Mouse (Mus musculus) thymus, postnatal 36 days (tissue): ENCODE results near the gene Cep57l1.

ENCODE experiments used
- DNase-seq, 2 experiments: peaks; one replicate each; pipeline ENCODE4 v3.0.0; 2022; ENCODE audit warnings: mixed read lengths in 2 of 2

Cep57l1 gene

DNA sequence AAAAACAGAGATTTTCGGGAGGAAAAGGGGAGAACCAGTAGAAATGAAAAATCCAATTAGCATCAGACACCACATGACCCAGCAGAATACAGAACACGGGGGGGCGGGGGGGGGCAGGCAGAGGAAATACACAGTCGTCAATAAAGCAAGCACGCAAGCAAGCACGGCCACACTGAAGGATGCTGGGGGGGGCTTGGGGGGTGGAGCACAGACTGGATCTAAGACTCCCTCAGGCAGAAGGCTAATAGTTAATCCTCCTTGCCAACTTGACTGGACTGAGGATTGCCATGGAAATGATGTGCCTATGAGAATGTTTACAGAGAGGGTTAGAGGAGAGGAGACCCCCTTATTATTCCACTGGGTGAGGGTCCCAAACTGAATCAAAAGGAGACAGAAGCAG is 74.3 kb downstream of the Cep57l1 start:
- no peak for DNase-seq

DNA sequence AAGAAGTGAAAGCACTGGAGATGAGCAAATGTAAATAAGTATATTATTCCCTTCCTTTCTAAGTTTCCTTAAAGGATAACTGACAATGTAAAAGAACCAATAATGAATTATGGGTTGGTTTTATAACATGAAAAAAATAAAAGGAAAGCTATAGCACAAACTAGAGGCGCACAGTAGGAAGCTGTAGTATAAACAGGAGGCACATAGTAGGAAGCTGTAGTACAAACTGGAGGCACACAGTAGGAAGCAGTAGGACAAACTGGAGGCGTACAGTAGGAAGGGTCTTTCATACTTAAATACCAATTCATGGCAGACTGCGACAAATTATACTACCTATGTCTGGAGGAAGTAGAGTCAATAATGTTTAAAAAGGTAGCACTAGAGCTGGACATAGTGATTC is 76.5 kb downstream of the Cep57l1 start:
- DNase-seq, result no peak

DNA sequence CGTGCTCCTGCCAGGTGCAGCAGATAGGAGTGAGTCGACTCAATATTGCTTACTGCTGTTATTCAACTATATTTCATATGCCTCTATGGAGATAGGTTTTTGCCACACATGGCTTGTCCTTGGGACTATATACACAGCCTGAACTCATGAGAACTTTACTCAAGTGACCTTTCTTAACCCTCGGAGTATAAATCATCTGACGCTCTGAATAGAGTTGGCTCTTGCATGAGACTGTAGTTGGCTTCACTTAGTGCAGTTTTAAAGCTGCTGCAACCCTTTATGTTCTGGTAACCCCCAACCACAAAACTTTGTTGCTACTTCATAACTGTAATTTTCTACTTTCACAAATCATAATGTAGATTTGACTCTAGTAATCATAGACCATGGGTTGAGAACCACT is 77.7 kb downstream of the Cep57l1 start:
- no peak for DNase-seq

DNA sequence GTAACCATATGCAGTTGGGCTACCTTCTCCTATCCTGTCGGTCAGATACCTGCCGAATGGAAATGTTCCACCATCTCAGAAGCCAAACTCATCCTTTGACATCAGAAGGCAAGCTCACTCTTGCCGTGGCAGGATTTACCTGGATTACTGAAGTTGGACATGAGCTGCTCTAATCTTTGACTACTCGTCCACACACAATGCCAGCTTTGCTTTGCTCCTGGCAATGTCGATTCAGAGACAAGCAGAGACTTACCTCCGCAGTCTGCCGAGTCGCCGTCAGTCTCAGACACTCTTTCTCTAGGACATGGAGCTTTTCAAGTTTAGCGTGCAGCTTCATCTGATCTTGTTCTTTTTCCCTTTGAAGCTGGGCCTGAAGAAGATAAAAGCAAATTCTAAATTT is 78.9 kb downstream of the Cep57l1 start:
- DNase-seq, result no peak

DNA sequence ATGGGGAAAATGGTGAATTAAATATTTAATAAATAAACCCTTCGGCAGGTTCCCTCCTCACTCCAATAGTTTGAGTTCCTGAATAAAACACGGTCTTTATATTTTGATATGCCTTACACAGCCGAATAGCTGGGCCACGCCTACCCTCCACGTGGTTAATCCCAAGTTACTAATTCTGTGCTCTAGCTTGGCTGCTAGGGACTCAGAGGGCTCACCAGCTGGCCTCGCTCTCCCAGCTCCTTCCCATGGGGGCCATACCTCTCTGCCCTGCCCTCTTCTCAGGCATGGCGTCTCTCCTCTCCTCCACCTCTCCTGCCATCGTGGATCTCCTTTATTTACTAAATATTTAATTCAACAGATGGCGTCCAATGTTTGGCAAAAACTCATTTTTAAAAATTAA is 83.5 kb downstream of the Cep57l1 start:
- DNase-seq, result no peak

DNA sequence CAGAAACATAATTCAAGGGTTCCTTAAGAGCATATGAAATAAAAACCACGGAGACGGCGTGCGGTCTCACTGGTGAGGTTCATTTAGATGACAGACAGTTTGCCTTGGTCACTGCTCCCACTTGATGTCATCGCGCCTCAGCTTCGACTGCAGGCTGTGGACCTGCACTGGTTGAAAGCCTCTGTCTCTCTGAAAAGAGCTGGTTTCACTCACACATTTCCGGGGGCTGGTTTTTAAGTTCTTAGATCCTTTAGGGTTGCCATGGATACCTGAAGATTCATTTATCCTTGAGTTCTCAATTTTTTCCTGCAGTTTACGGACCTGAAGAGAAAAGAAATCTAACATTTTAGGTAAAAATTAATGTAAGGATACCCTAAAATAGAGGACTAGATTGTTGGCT is 90.1 kb downstream of the Cep57l1 start:
- no peak for DNase-seq

DNA sequence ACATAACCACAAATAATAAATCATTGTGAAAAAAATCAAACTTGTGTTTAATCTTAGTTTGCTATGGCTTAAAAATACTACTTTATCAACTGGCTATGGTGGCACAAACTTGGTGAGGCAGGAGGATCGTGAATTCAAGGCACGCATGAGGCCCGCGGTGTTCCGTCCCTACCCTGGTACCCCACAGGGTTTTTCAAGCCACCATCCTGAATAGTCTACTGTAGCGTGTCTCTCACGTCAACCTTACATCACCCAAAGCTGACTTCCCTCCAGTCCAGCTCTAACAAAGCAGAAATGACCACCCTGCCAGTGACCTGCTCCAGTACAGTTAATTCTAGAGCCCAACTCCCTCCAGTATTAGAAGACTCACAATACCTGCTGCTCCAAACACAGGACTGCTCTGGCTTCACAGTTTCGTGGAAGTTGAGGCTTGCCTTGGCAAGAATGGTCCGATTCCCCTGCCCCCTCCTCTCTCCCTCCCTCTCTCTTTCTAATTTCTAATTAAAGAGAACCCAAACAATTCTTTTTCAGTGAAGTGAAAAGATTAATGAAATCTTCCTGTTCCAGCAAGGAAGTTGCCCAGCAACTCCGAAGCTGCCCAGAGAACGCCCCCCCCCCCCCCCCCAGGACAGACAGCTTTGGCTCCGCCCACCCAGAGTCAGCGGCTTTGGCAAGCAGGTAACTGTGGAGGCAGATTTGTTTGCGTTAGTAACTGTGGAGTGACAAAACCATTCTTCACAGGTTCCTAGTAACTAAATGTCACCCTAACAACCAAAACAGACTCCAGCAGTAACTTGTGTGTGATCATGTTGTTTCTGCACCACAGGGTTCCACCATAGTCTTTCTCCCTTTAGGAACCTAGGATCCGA is 93.4 kb downstream of the Cep57l1 start, which contains the start of gene Ccdc162:
Gene Ccdc162, minus strand, starts transcription at position 606 of the 869 bp plus-strand sequence.
- no peak for DNase-seq

DNA sequence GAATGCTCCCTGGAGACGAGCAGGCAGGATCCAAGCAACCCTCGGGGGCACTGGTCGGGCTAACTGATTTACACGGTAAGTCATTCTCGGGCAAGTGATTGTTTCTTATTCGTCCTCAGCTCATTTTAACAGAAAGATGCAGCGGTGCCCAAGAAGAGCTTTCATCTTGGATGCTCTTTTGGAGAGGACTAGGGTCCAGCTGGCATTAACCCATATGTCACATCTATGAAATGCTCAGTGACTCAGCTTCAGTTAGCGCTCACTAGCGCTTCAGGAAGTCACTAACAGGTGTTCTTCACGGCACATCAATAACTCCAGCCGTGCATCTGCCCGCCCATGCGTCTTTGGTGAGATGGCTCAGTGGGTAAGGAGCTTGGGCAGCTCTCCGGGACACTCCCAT is 94.1 kb downstream of the Cep57l1 start:
- DNase-seq, result no peak

DNA sequence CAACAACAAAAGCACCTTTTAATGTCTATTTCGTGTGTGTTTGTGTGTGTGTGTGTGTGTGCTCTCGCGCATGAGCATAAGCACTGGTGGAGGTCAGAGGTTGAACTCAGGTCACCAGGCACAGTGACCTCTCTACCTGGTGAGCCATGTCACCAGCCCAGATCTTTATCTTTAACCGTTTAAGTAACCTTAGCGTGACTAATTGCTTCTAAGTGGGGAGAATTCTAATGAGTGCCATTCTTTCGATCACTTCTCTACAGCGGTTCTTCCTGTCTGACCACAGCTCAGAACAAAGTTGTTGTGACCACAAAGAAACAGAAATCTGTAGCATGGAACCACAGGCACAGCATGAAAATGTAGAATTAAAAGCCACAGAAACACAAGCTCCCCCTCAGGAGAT is 98.2 kb downstream of the Cep57l1 start:
- DNase-seq, result no peak

DNA sequence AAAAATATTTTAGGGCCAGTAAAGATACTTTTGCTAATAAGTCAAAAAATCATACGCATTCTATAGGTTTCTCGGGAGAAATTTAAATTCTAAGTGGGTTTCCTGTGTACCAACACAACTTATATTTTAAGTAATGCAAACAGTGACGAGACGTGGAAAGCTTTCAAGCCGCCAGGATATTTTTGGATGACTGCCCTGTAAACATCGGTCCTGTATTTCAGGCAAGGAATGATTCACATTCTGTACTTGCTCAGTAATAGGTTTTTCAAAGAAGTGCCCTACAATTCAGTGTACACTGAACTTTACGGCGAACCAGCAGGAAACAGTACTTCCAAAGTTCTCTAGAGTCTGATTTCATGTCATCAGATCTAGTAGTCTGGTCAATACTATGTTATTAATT is 98.9 kb downstream of the Cep57l1 start:
- no peak for DNase-seq

DNA sequence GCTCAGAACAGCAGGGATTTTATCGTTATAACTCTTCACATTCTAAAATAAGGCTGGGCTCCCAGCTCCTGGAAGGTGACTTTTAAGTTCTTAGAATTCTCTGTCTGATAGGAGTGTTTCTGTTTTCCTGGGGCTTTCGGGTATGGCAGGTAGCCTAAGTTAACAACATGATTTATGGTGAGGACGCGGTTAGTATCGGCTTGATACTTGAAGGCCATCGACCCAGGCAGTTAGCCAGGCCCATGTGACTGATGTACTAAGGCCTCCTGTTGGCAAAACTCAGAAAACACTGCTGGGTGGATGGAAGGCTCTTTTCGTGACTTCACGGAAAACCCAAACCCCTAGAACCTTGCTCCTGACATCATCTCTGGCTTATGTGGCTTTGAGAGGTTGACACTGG is 100.3 kb downstream of the Cep57l1 start:
- DNase-seq, result no peak

DNA sequence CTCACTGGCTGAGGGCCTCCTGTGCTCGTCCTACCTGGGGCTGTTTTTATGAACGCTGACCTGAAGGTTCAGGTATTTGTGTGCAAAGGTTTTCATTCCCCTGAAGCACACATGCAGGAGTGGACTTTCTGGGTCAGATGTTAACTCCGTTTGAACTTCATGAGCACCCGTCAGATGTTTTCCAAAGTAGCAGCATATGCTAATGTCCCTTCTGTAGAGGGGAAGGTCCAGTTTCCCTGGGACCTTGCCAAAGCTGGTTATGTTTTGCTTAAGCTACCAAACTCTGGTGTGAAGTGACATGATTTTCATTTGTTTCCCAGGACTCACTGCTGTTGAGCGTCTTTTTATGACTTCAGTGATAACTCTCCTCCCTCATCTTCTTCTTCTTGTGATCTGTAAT is 110.0 kb downstream of the Cep57l1 start:
- no peak for DNase-seq

DNA sequence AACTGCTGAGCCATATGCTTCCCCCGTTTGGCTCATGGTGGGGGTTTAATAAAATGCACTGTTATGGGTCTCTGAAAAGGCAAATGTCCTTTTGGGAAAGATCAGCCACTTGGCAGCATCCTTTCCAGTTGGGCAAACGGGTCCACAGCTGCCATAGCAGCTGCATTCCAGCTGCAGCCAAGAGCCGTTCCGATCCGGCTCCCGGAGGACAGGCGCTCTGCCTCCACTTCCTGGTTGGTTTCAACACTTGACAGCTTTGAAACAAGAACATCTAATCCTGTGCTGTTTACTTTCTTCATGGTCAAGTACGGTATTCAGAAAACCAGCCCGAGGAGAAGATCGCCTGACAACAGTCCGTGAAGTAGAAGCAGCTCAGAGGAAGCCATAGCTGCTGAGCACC is 112.6 kb downstream of the Cep57l1 start:
- DNase-seq, result no peak

DNA sequence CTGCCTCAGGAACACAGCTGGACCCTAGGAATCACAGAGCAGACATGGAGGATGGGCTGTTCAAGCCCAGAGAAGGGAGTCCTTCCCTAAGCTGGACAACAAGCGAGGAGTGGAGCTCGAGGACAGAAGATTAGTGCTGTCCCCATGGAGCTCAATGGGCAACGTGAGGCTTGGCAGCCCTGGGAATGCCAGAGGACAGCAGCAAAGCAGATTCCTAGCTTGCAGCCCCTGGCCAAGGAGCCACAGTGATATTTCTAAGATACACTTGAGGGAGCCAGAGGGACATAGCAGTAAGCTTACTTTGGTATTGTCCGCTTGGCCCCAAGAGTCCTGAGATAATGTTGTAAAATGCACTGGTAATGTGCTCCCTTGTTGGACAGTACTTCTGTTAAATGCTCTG is 118.7 kb downstream of the Cep57l1 start:
- DNase-seq, result no peak

DNA sequence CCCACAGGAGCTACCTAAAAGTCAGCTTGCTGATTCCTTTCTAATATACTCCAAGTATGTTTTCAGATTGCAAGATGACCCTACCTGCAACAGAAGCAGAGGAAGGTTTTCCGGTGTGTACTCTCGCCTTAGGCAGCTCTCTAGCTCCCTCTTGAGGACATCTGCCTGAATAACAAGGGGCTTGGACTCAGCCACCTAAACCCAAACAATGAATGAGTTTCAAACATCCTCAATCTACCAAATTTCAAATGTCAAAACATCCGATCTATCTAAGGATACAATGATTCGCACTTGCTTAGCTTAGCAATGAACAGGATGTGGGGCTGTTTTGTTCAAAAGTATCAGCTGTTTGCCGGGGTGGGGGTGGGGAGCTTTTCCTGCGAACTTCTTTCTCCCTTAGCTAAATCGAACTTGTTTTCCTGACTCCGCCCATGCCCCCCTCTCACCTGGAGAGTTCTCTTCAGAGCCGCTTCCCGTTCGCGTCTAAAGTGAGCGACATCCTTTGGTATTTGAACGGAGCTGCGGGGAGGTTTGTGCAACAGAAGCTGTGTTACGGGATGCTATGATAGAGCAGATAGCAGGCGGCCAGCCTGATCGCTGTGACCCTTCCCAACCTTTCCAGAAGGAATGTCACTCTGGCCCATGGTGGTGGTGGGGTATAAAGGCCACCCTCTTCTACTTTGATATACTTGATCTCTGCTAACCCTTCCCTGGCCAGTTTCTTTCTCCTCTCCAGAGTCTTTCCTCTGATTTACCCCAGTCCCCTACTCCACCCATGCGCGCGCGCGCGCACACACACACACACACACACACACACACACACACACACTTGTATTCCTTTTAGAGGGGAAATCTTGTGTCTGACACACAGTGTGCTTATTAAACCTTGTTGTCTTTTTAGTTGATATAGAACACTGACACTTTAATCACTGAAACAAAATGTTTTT is 119.5 kb downstream of the Cep57l1 start:
- DNase-seq, result peak; percentile 73 to 76

DNA sequence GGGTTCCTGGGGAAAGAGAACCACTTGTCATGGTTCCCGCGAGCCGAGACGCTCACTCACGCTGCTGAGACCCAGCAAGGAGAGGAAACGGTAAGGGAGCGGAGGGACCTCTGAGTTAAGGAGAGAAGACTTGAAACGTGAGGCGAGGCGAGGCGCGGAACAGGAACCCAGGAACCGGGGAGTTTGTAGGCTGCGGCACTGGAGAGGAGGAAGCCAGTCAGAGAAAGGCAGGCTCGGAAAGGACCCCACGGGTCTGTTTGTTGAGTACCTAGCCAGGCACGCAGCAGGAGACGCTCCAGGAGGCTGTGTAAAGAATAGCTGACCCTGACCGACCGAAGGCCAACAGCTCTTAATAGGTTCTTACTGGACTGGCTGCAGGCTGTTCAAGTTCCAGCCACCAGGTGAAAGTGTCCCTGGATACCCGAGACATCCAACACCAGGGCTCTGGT is 125.1 kb downstream of the Cep57l1 start:
- DNase-seq, result peak; percentile 21 to 31

DNA sequence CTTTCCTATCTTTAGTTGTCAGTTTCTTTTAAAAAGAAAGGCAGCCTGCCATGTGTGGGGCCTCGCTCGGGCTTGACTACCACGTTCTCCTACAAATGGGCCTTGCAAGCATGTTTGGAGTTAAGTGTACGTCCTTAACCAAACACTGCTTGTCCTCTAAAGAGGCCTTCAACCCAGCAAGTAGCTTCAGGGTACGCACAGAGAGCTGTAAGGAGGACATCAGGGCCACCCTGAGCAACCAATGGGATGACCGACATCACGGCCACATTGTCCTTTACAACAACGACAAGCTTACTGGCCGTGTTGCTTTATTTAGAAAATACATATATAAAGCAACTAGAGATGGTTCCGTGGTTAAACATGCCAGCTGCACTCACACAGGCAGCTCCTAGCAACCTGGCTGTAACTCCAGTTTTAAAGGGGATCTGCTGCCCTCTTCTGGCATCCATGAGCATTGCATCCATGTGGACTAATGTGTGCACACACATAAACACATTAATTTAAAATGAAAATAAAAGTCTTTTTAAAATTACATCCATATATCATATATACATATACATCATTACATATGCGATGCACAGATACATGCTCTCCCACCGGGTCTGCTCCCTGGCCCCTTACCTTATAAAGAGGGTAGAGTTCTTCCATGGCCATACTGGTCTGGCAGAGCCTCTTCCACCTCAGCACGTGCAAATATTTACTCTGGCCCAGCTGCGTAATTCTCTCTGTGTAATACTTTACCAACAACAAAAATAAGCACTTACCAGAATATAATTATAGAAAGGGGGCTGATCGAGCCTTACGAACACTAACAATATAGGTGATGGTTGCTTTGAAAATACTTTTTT is 126.9 kb downstream of the Cep57l1 start:
- DNase-seq, result peak; percentile 85 to 88

DNA sequence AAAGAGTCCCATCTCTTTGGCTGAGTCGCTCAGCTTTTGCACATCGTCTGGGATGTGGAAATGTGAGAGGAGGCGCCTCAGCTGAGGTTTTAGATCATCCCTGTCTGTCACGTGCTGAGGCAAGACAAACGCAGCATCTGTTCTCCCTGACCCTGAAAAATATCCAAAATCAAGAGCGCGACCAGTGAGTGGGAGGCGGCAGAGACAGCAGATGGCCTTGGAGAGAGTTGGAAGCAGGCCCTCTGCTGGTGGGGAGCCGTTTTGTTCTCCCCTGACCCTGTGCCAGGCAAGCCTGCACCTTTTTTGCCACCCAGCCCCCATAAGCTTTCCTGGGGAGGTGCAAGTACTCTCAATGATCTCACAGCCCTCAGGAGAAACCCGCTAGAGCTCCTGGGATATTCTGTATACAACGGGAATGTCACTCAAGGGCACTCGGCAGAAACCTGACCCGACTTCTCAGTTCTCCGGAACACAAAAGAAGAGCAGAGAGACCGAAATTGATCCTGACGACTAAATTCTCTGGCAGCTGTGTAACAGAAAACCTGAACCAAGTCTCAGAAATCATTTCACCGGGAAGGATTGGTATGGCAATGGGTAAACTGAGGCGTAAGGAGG is 130.8 kb downstream of the Cep57l1 start:
- peak; percentile 70 to 75 for DNase-seq

DNA sequence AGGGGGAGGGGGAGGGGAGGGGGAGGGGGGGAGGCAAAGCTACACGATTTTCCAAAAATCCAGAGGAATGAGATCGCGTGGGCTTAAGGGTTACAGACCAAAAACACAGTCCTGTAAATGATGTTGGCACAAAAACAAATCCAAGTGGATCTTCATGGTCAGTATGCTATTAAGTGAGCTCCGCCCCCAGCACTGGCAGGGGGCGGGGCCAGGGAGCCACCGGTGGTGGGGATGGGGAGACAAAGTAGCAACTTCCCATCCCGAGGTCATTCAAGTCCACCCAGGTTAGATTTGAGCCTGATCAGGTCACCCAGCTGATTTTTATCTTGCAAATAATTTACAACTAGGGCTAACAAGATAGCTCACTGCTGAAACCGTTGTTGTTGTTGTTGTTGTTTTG is 132.3 kb downstream of the Cep57l1 start:
- no peak for DNase-seq

DNA sequence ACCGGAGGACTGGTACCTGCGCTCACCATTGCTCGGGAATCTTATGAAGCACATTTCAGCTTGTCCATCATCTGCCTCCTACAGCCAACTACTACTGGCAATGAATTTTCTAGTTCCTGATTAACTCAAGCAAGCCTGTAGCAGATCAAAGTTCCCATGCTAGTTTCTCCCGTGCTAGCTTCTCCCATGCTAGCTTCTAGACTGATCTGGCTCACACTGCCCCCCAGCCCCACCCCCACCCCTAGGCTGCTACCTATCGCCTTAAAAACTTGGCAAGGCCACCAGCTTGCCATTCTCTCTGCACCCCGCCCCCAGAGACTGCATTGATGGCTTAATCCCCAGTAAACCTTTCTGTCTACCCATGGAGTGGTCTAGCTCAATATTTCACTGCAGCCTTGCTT is 133.0 kb downstream of the Cep57l1 start:
- no peak for DNase-seq

DNA sequence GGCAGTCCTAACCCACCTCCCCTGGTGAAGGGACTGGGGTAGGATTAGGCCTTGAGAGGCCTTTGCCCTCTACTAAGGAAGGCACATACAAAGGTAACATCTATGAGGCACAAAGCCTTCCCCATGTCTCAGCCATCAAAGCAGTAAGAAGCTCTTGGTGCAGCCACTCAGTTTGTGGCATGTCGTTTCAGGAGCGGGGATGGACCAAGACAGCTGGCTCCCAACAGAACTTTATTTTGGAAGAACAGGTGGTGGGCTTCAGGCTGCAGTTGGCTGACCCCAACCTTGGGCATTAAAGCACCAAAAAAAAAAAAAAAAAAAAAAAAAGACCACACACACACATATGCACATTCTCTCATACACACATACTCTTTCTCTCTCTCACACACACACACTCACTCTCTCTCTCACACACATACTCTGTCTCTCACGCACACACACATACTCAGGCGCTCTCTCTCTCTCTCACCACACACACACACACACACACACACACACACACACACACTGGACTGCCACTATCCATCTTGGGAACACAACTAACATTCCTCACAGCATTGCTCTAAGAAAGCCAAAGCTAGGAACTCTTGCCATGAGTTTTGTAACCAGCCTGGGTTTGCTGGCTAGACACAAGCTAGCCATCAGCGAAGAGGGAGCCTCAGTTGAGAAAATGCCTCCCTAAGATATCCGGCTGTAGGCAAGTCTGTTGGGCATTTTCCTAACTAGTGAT is 133.7 kb downstream of the Cep57l1 start:
- DNase-seq, result no peak

DNA sequence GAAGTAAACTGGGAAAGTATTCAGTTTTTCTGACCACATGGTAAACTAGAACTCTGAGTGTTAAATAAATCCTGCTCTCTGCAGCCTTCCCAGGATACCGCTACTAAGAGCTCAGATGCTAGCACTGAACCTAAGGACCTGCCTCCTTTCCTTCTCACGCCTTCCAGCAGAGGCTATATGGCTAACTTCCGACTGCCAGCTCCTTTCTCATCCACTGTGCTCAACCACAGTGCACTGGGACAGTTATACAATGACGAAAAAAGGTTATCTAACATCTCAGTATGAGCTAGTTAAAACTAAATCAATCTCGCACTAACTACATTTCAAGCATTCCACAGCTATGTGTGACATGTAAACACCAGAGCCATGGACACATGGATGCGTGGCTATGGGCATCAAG is 134.4 kb downstream of the Cep57l1 start:
- DNase-seq, result no peak
